Mouse (Mus musculus) MEL (cell line): ENCODE results near the gene Mme. TPM values are rescaled to one million over a fixed set of nuclear protein-coding genes. Genes with fewer than 3 reads are reported as not detected.

Experiments used
- DNase-seq: peaks from one replicate; pipeline ENCODE4 v3.0.0; 2011; ENCODE audit warnings: low read depth, low spot score
- H3K27ac ChIP-seq: 2 replicates; pipeline ENCODE4 v1.5.1; 2012; ENCODE audit warnings: low read depth, mild to moderate bottlenecking, control low read depth, low read length, moderate library complexity; ENCODE audit not compliant: control insufficient read depth
- H3K27me3 ChIP-seq, 2 experiments: fragments of 150-350 bp in 1 of 2; sonication (generic) in 1 of 2; 2 replicates each; pipeline ENCODE4 v1.6.1; 2012; ENCODE audit warnings: low read length in 2 of 2, mild to moderate bottlenecking in 2 of 2, improper control_type of control experiment in 1 of 2, moderate library complexity in 1 of 2; ENCODE audit not compliant: insufficient read depth in 2 of 2, control insufficient read depth in 1 of 2
- H3K36me3 ChIP-seq, 2 experiments: 2 replicates each; pipeline ENCODE4 v1.6.1; 2012 to 2014; ENCODE audit warnings: low read length in 2 of 2, improper control_type of control experiment in 1 of 2, inconsistent platforms in 1 of 2, mild to moderate bottlenecking in 1 of 2; ENCODE audit not compliant: insufficient read depth in 2 of 2, control insufficient read depth in 1 of 2
- H3K4me1 ChIP-seq, 2 experiments: fragments of 150-350 bp in 1 of 2; sonication (generic) in 1 of 2; 2 replicates each; pipeline ENCODE4 v1.6.1; 2012; ENCODE audit warnings: low read length in 2 of 2, improper control_type of control experiment in 1 of 2, mild to moderate bottlenecking in 1 of 2; ENCODE audit not compliant: insufficient read depth in 2 of 2, control insufficient read depth in 1 of 2
- H3K4me3 ChIP-seq, 2 experiments: fragments of 150-350 bp in 1 of 2; sonication (generic) in 1 of 2; 2 replicates each; pipeline ENCODE4 v1.5.1; 2012; ENCODE audit warnings: low read depth in 2 of 2, low read length in 2 of 2, mild to moderate bottlenecking in 2 of 2, moderate library complexity in 2 of 2, control low read depth in 1 of 2, improper control_type of control experiment in 1 of 2; ENCODE audit not compliant: control insufficient read depth in 1 of 2, insufficient read depth in 1 of 2
- H3K79me2 ChIP-seq: 2 replicates; pipeline ENCODE4 v1.6.1; 2012; ENCODE audit warnings: mild to moderate bottlenecking, low read length, moderate library complexity; ENCODE audit not compliant: control insufficient read depth, poor library complexity, insufficient read depth
- H3K9ac ChIP-seq: 2 replicates; pipeline ENCODE4 v1.6.1; 2012; ENCODE audit warnings: low read depth, mild to moderate bottlenecking, control low read depth, low read length, moderate library complexity; ENCODE audit not compliant: control insufficient read depth, poor library complexity, severe bottlenecking
- H3K9me3 ChIP-seq: fragments of 150-350 bp; sonication (generic); replicated peaks from 2 replicates; pipeline ENCODE4 v1.6.1; 2012; ENCODE audit warnings: mild to moderate bottlenecking, low read length, improper control_type of control experiment, moderate library complexity; ENCODE audit not compliant: insufficient read depth
- BHLHE40 ChIP-seq: IDR thresholded peaks from 2 replicates; pipeline ENCODE4 v1.6.1; 2012; ENCODE audit warnings: low read depth, mild to moderate bottlenecking, inconsistent platforms, low read length, improper control_type of control experiment, borderline replicate concordance
- CHD1 ChIP-seq: IDR thresholded peaks from 2 replicates; pipeline ENCODE4 v1.6.1; 2012; ENCODE audit warnings: low read depth, mild to moderate bottlenecking, inconsistent platforms, low read length, improper control_type of control experiment
- CHD2 ChIP-seq: IDR thresholded peaks from 2 replicates; pipeline ENCODE4 v1.6.1; 2011; ENCODE audit warnings: low read length, improper control_type of control experiment
- CTCF ChIP-seq, 3 experiments: IDR thresholded peaks in 2 of 3; conservative IDR thresholded peaks in 1 of 3; 2 replicates each; pipeline ENCODE4 v1.5.1; 2011 to 2012; ENCODE audit warnings: low read length in 3 of 3, low read depth in 2 of 3, mild to moderate bottlenecking in 2 of 3, improper control_type of control experiment in 1 of 3, inconsistent platforms in 1 of 3, mixed read lengths in 1 of 3, moderate library complexity in 1 of 3; ENCODE audit not compliant: control insufficient read depth in 1 of 3, insufficient read depth in 1 of 3, poor library complexity in 1 of 3, severe bottlenecking in 1 of 3
- E2F4 ChIP-seq: IDR thresholded peaks from 2 replicates; pipeline ENCODE4 v1.6.1; 2011; ENCODE audit warnings: low read depth, low read length, improper control_type of control experiment, borderline replicate concordance
- ELF1 ChIP-seq: IDR thresholded peaks from 2 replicates; pipeline ENCODE4 v1.6.1; 2014; ENCODE audit warnings: low read depth, mild to moderate bottlenecking, inconsistent platforms, low read length, improper control_type of control experiment, moderate library complexity
- EP300 ChIP-seq, 2 experiments: IDR thresholded peaks; 2 replicates each; pipeline ENCODE4 v1.6.1; 2011; ENCODE audit warnings: improper control_type of control experiment in 2 of 2, low read length in 2 of 2, low read depth in 1 of 2, mild to moderate bottlenecking in 1 of 2
- ETS1 ChIP-seq: IDR thresholded peaks from 2 replicates; pipeline ENCODE4 v1.6.1; 2012; ENCODE audit warnings: low read depth, mild to moderate bottlenecking, inconsistent platforms, low read length, improper control_type of control experiment, moderate library complexity
- JUND ChIP-seq: IDR thresholded peaks from 2 replicates; pipeline ENCODE4 v1.6.1; 2011; ENCODE audit warnings: low read depth, mild to moderate bottlenecking, improper control_type of control experiment, low read length
- MAZ ChIP-seq: IDR thresholded peaks from 2 replicates; pipeline ENCODE4 v1.6.1; 2012; ENCODE audit warnings: low read depth, mild to moderate bottlenecking, inconsistent platforms, low read length, improper control_type of control experiment
- MXI1 ChIP-seq: IDR thresholded peaks from 2 replicates; pipeline ENCODE4 v1.6.1; 2011; ENCODE audit warnings: mild to moderate bottlenecking, low read depth, low read length, improper control_type of control experiment
- MYC ChIP-seq: IDR thresholded peaks from 2 replicates; pipeline ENCODE4 v1.6.1; 2011; ENCODE audit warnings: low read depth, mild to moderate bottlenecking, low read length, improper control_type of control experiment, moderate library complexity
- NRF1 ChIP-seq: IDR thresholded peaks from 2 replicates; pipeline ENCODE4 v1.6.1; 2014; ENCODE audit warnings: low read depth, mild to moderate bottlenecking, inconsistent platforms, low read length, improper control_type of control experiment, moderate library complexity; ENCODE audit not compliant: poor library complexity, insufficient read depth, severe bottlenecking
- POLR2AphosphoS2 ChIP-seq: IDR thresholded peaks from 2 replicates; pipeline ENCODE4 v1.6.1; 2011; ENCODE audit warnings: low read length, improper control_type of control experiment
- POLR2AphosphoS5 ChIP-seq: IDR thresholded peaks from 2 replicates; pipeline ENCODE4 v1.6.1; 2012; ENCODE audit warnings: low read depth, borderline replicate concordance, mild to moderate bottlenecking, inconsistent platforms, low read length, moderate library complexity, mixed read lengths
- RAD21 ChIP-seq: IDR thresholded peaks from 2 replicates; pipeline ENCODE4 v1.6.1; 2011; ENCODE audit warnings: mild to moderate bottlenecking, low read depth, low read length, improper control_type of control experiment
- RCOR1 ChIP-seq: IDR thresholded peaks from 2 replicates; pipeline ENCODE4 v1.6.1; 2012; ENCODE audit warnings: low read depth, mild to moderate bottlenecking, inconsistent platforms, low read length, improper control_type of control experiment
- SMC3 ChIP-seq: IDR thresholded peaks from 2 replicates; pipeline ENCODE4 v1.6.1; 2011; ENCODE audit warnings: low read depth, low read length, improper control_type of control experiment
- TBP ChIP-seq: IDR thresholded peaks from 2 replicates; pipeline ENCODE4 v1.8.0; 2011; ENCODE audit warnings: low read depth, low read length, improper control_type of control experiment
- TCF12 ChIP-seq: IDR thresholded peaks from 2 replicates; pipeline ENCODE4 v1.6.1; 2014; ENCODE audit warnings: low read depth, mild to moderate bottlenecking, inconsistent platforms, low read length, improper control_type of control experiment, moderate library complexity
- UBTF ChIP-seq: IDR thresholded peaks from 2 replicates; pipeline ENCODE4 v1.6.1; 2012; ENCODE audit warnings: low read depth, mild to moderate bottlenecking, inconsistent platforms, low read length, improper control_type of control experiment, moderate library complexity, borderline replicate concordance; ENCODE audit not compliant: insufficient read depth
- USF2 ChIP-seq, 2 experiments: IDR thresholded peaks; 2 replicates each; pipeline ENCODE4 v1.6.1; 2011 to 2012; ENCODE audit warnings: improper control_type of control experiment in 2 of 2, low read length in 2 of 2, borderline replicate concordance in 1 of 2, inconsistent platforms in 1 of 2, low read depth in 1 of 2, mild to moderate bottlenecking in 1 of 2; ENCODE audit not compliant: insufficient read depth in 1 of 2
- ZC3H11A ChIP-seq: IDR thresholded peaks from 2 replicates; pipeline ENCODE4 v1.6.1; 2012; ENCODE audit warnings: low read depth, mild to moderate bottlenecking, inconsistent platforms, low read length, improper control_type of control experiment
- ZKSCAN1 ChIP-seq: IDR thresholded peaks from 2 replicates; pipeline ENCODE4 v1.6.1; 2012; ENCODE audit warnings: low read depth, mild to moderate bottlenecking, inconsistent platforms, low read length, improper control_type of control experiment, moderate library complexity
- polyA plus RNA-seq, 2 experiments: library from polyadenylated mRNA; stranded (reverse) in 1 of 2; unstranded in 1 of 2; fragments of >175 nt in 1 of 2; fragments of >200 nt in 1 of 2; gene quantifications; 2 replicates each; pipeline versions ENCODE4 v1.2.1 to v1.2.4; 2012; ENCODE audit warnings: low replicate concordance in 2 of 2, low read depth in 1 of 2; ENCODE audit not compliant: insufficient read length in 2 of 2, insufficient read depth in 1 of 2, missing spikeins in 1 of 2
- total RNA-seq: library from RNA; depleted of rRNA; stranded (reverse); fragments of 300-350 nt; gene quantifications from 2 replicates; pipeline ENCODE4 v1.2.3, GENCODE M21; 2012

The Mme gene
- total and polyA plus RNA-seq, 3 experiments, result not detected

GRCm38 (mm10) chr3:63411006-63411405 is 169.7 kb downstream of the Mme start:
- DNase-seq, result no peak
- TF ChIP-seq ETS1 (no peak), POLR2AphosphoS5 (no peak), USF2 (IDR thresholded peaks at IDR 0.05; ENCODE audit: borderline replicate concordance in 1 of 2, insufficient read depth in 1 of 2, low read depth in 1 of 2, low read length in 2 of 2) (no peak), MXI1 (no peak), EP300 (IDR thresholded peaks at IDR 0.05; ENCODE audit: low read depth in 1 of 2, low read length in 2 of 2) (no peak), UBTF (no peak), RAD21 (no peak), E2F4 (no peak), ELF1 (no peak), CTCF (IDR thresholded peaks at IDR 0.05 in 2 of 3, conservative IDR thresholded peaks at IDR 0.05 in 1 of 3; ENCODE audit: control insufficient read depth in 1 of 3, insufficient read depth in 1 of 3, low read depth in 2 of 3, low read length in 3 of 3, poor library complexity in 1 of 3, severe bottlenecking in 1 of 3) (no peak), NRF1 (no peak)
- TF ChIP-seq, all 39 proteins: peak for 0
- H3K4me3 ChIP-seq, result no peak overlapping the region
- no peak overlapping the region for H3K9ac ChIP-seq
- H3K4me1 ChIP-seq, result no peaks in the 10 kb centered on the region
- H3K79me2 ChIP-seq, result no peaks in the 10 kb centered on the region
- no peaks in the 10 kb centered on the region for H3K9me3 ChIP-seq
- no peaks in the 10 kb centered on the region for H3K36me3 ChIP-seq
- H3K27ac ChIP-seq, result no peak overlapping the region
- no peaks in the 10 kb centered on the region for H3K27me3 ChIP-seq

GRCm38 (mm10) chr3:63412220-63412937 is 171.0 kb downstream of the Mme start:
- TF ChIP-seq ZC3H11A, result no peak
- TF ChIP-seq ZKSCAN1, result no peak
- TF ChIP-seq CHD1, result no peak
- TF ChIP-seq JUND, result no peak
- no peak for TF ChIP-seq CHD2
- TF ChIP-seq EP300 (IDR thresholded peaks at IDR 0.05; ENCODE audit: low read depth in 1 of 2, low read length in 2 of 2), result no peak
- TF ChIP-seq TBP, result no peak
- no peak for TF ChIP-seq POLR2AphosphoS2
- TF ChIP-seq BHLHE40, result no peak
- TF ChIP-seq SMC3, result no peak
- TF ChIP-seq CTCF (IDR thresholded peaks at IDR 0.05 in 2 of 3, conservative IDR thresholded peaks at IDR 0.05 in 1 of 3; ENCODE audit: control insufficient read depth in 1 of 3, insufficient read depth in 1 of 3, low read depth in 2 of 3, low read length in 3 of 3, poor library complexity in 1 of 3, severe bottlenecking in 1 of 3), result no peak
- TF ChIP-seq ELF1, result no peak
- TF ChIP-seq MYC, result no peak
- no peak for TF ChIP-seq TCF12
- no peak for TF ChIP-seq MXI1
- TF ChIP-seq MAZ, result no peak
- no peak for TF ChIP-seq RCOR1
- TF ChIP-seq ETS1, result no peak
- Histone ChIP-seq H3K27me3 (no peaks in the 10 kb centered on the region), H3K9me3 (no peaks in the 10 kb centered on the region)

More at GRCm38 (mm10) chr3:63412220-63412937, 171.0 kb downstream of the Mme start:
- Histone ChIP-seq H3K4me3 (no peak overlapping the region), H3K9ac (no peak overlapping the region), H3K27ac (no peak overlapping the region), H3K4me1 (no peaks in the 10 kb centered on the region), H3K36me3 (no peaks in the 10 kb centered on the region), H3K79me2 (no peaks in the 10 kb centered on the region)
- no peak for DNase-seq
